Mouse (Mus musculus): ENCODE data around the gene Fstl1. TPM values are rescaled to one million over a fixed set of nuclear protein-coding genes. Genes with fewer than 3 reads are reported as not detected.
A peak's percentile ranks its signal among the peaks of the same experiment; 100 is the strongest.

Fstl1 gene
- 14.9 and 15.5 TPM in 2 replicates for polyA plus RNA-seq (2015; fragmentation: Nextera tagmentation; extraction: Ambion mirVana)

- DNase-seq (peak; percentile 21), ATAC-seq (no peak; the same call in 1 of the 2 replicates)
- Histone ChIP-seq H3K27me3 (ENCODE audit: insufficient read depth, low read length) (peaks cover 14% of the 10 kb centered on the region), H3K36me3 (replicated peaks; ENCODE audit: insufficient read depth, low read length) (no peaks in the 10 kb centered on the region), H3K4me2 (ENCODE audit: low read depth, low read length) (peak within 1 kb of the TSS; percentile 79), H3K9me3 (ENCODE audit: low read length) (no peaks in the 10 kb centered on the region), H3K4me1 (ENCODE audit: insufficient read depth) (peaks cover 9% of the 10 kb centered on the region), H3K27ac (ENCODE audit: low read depth) (peak within 1 kb of the TSS; percentile 22; the same call in 1 of the 2 replicates), H3K4me3 (ENCODE audit: low read depth, low read length) (peak within 1 kb of the TSS; percentile 54), H3K9ac (replicated peaks) (peak within 1 kb of the TSS; percentile 54; the same call in 1 of the 2 replicates)
- TF ChIP-seq CTCF (IDR thresholded peaks at IDR 0.05; ENCODE audit: low read depth) (no peak), EP300 (IDR thresholded peaks at IDR 0.05; ENCODE audit: low read depth) (no peak)
- WGBS (ENCODE audit: insufficient replicate concordance) = under 1% methylated on average over 50 of the region's 52 CpGs
Observed at GRCm38 (mm10) chr16:37776860-37777651, at the start of gene Fstl1. Fstl1 (plus strand) TSS chr16:37776873.

- Histone ChIP-seq H3K9ac (replicated peaks) (no peak overlapping the region), H3K4me3 (ENCODE audit: low read depth, low read length) (no peak overlapping the region), H3K9me3 (ENCODE audit: low read length) (no peaks in the 10 kb centered on the region), H3K27ac (ENCODE audit: low read depth) (no peak overlapping the region), H3K36me3 (replicated peaks; ENCODE audit: insufficient read depth, low read length) (no peaks in the 10 kb centered on the region), H3K4me2 (ENCODE audit: low read depth, low read length) (no peak overlapping the region), H3K27me3 (ENCODE audit: insufficient read depth, low read length) (no peaks in the 10 kb centered on the region), H3K4me1 (ENCODE audit: insufficient read depth) (no peaks in the 10 kb centered on the region; the same call in 1 of the 2 replicates)
- DNase-seq (no peak), ATAC-seq (no peak)
- no peak for TF ChIP-seq CTCF (IDR thresholded peaks at IDR 0.05; ENCODE audit: low read depth)
- TF ChIP-seq EP300 (IDR thresholded peaks at IDR 0.05; ENCODE audit: low read depth) = no peak
- 67% methylated on average over 1 of the region's 1 CpGs for WGBS (ENCODE audit: insufficient replicate concordance)
Observed at GRCm38 (mm10) chr16:37728674-37729073, 48.0 kb upstream of the Fstl1 start.

GRCm38 (mm10) chr16:37729381-37730150 lies 47.1 kb upstream of the Fstl1 start:
- H3K4me3 ChIP-seq (ENCODE audit: low read depth, low read length) = no peak overlapping the region
- ATAC-seq (no peak), DNase-seq (no peak)
- H3K4me2 ChIP-seq (ENCODE audit: low read depth, low read length) = no peak overlapping the region
- H3K9ac ChIP-seq (replicated peaks) = no peak overlapping the region
- no peaks in the 10 kb centered on the region for H3K36me3 ChIP-seq (replicated peaks; ENCODE audit: insufficient read depth, low read length)
- no peak for TF ChIP-seq CTCF (IDR thresholded peaks at IDR 0.05; ENCODE audit: low read depth)
- TF ChIP-seq EP300 (IDR thresholded peaks at IDR 0.05; ENCODE audit: low read depth) = no peak
- H3K27ac ChIP-seq (ENCODE audit: low read depth) = no peak overlapping the region
- H3K27me3 ChIP-seq (ENCODE audit: insufficient read depth, low read length) = no peaks in the 10 kb centered on the region
- H3K4me1 ChIP-seq (ENCODE audit: insufficient read depth) = no peaks in the 10 kb centered on the region; the same call in 1 of the 2 replicates
- 66% methylated on average over 9 of the region's 9 CpGs for WGBS (ENCODE audit: insufficient replicate concordance)
- H3K9me3 ChIP-seq (ENCODE audit: low read length) = no peaks in the 10 kb centered on the region

GRCm38 (mm10) chr16:37730293-37730835 lies 46.3 kb upstream of the Fstl1 start:
- Histone ChIP-seq H3K4me3 (ENCODE audit: low read depth, low read length) (no peak overlapping the region), H3K9ac (replicated peaks) (no peak overlapping the region), H3K27ac (ENCODE audit: low read depth) (no peak overlapping the region), H3K4me1 (ENCODE audit: insufficient read depth) (no peaks in the 10 kb centered on the region; the same call in 1 of the 2 replicates), H3K9me3 (ENCODE audit: low read length) (no peaks in the 10 kb centered on the region), H3K27me3 (ENCODE audit: insufficient read depth, low read length) (no peaks in the 10 kb centered on the region), H3K36me3 (replicated peaks; ENCODE audit: insufficient read depth, low read length) (no peaks in the 10 kb centered on the region), H3K4me2 (ENCODE audit: low read depth, low read length) (no peak overlapping the region)
- TF ChIP-seq CTCF (IDR thresholded peaks at IDR 0.05; ENCODE audit: low read depth) (no peak), EP300 (IDR thresholded peaks at IDR 0.05; ENCODE audit: low read depth) (no peak)
- DNase-seq = no peak
- WGBS (ENCODE audit: insufficient replicate concordance) = 80% methylated on average over 8 of the region's 8 CpGs
- ATAC-seq = no peak

GRCm38 (mm10) chr16:37731431-37731830 lies 45.2 kb upstream of the Fstl1 start:
- TF ChIP-seq EP300 (IDR thresholded peaks at IDR 0.05; ENCODE audit: low read depth) = no peak
- TF ChIP-seq CTCF (IDR thresholded peaks at IDR 0.05; ENCODE audit: low read depth) = no peak
- H3K9ac ChIP-seq (replicated peaks) = no peak overlapping the region
- no peak overlapping the region for H3K4me2 ChIP-seq (ENCODE audit: low read depth, low read length)
- no peak overlapping the region for H3K4me3 ChIP-seq (ENCODE audit: low read depth, low read length)
- H3K4me1 ChIP-seq (ENCODE audit: insufficient read depth) = no peaks in the 10 kb centered on the region; the same call in 1 of the 2 replicates
- no peaks in the 10 kb centered on the region for H3K36me3 ChIP-seq (replicated peaks; ENCODE audit: insufficient read depth, low read length)
- ATAC-seq (no peak), DNase-seq (no peak)
- H3K9me3 ChIP-seq (ENCODE audit: low read length) = no peaks in the 10 kb centered on the region
- no peak overlapping the region for H3K27ac ChIP-seq (ENCODE audit: low read depth)
- H3K27me3 ChIP-seq (ENCODE audit: insufficient read depth, low read length) = no peaks in the 10 kb centered on the region
- 18% methylated on average over 4 of the region's 4 CpGs for WGBS (ENCODE audit: insufficient replicate concordance)

Data from liver, postnatal 0 days (tissue).